Mouse (Mus musculus): ENCODE measurements around the gene Ndufaf7. TPM values are rescaled to one million over a fixed set of nuclear protein-coding genes. Genes with fewer than 3 reads are reported as not detected.

Ndufaf7 gene
- polyA plus RNA-seq, 1 experiment from 2014 or later, result 49.3 TPM

DNA sequence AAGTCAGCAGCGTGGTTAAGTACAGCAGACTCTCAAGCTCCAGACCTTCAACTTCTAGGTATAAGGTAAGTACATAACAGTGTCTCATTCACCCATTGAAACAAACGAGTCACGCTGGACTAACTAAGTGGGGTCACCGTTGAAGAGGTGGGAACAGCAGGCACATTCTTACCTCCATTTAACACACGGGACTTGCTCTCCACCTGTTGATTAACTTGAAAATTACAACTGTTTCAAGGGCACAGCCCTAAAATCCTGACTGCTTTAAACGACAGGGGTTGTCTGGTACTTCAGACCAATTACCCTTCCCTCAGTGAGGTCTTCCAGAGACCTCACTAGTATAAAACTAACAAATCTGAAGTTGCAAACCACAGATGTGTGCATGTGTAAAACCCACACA is 22.5 kb downstream of the Ndufaf7 start:
- H3K27me3 ChIP-seq, result no peaks in the 10 kb centered on the region
- ChIA-PET POLR2A (no interaction called here), CTCF (no interaction called here)
- ATAC-seq (no peak), DNase-seq (ENCODE audit: low read depth, low spot score) (no peak)
- no peak for TF ChIP-seq CTCF (IDR thresholded peaks at IDR 0.05)
- in situ Hi-C loops (cut with MboI; ENCODE audit: low pct_unique_long_range_greater_than_20kb), result no loop called here

DNA sequence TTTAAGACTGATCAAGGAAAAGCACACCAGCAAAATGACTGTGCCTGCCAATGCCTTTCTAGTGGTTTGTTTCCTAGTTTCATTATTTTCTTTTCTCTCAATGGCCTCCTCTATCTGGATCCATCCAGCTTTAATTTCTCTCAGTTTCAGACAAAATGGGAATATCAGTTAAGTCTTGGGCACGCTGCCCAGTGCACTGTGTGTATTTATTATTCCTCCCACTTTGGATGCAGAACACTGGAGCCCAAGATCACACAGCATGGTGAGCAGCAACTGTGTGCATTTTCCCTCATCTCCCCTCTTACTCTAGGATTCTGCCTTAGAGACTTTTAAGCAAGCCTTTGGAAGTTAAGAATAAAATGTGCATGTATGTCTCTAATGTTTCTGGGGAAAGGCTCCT is 27.5 kb downstream of the Ndufaf7 start:
- CTCF ChIA-PET, result no interaction called here
- in situ Hi-C loops (cut with MboI; ENCODE audit: low pct_unique_long_range_greater_than_20kb), result no loop called here
- no peak for TF ChIP-seq CTCF (IDR thresholded peaks at IDR 0.05)
- no peaks in the 10 kb centered on the region for H3K27me3 ChIP-seq
- POLR2A ChIA-PET, result interaction anchor here (0.6 kb wide), 1 partner anchor 14 kb away, joined by 3 read pairs; no protein-coding TSS in a partner anchor
- DNase-seq (ENCODE audit: low read depth, low spot score) (no peak), ATAC-seq (no peak)

DNA sequence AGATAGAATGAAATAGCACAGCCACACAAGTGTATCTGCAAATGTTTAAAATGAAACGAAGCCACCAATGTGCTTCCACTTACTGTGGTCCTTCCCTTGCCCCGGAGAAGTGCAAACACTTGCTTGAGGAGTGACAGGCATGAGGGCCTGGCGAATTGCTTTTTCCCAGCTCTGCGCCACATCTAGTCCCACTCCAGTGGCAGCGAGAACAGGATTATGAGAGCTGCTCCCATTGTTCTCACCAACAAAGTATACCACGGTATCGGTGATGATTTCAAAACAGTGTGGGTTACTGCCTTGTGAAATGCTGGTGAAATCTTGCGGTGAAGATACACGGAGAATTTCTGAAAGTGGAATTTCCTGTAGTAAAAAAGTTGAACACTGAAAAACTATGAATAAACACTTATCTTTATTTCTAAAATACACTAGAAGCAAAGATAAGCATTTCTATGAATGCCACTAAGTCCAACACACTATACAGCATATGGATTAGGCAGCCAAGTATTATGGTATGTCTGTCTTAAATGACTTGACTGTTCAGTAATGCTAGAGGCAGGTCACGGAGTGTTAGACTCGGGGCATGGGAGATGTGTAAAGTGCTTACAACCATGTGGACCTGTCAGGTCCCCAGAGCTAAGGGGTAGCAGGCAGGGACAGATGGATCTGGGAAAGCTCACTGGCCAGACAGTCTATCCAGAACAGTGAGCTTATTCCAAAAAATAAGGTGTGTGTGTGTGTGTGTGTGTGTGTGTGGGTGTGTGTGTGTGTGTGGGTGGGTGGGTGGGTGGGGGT is 29.4 kb downstream of the Ndufaf7 start:
- in situ Hi-C loops (cut with MboI; ENCODE audit: low pct_unique_long_range_greater_than_20kb), result no loop called here
- no peak for TF ChIP-seq CTCF (IDR thresholded peaks at IDR 0.05)
- CTCF ChIA-PET, result no interaction called here
- ATAC-seq, result no peak
- H3K27me3 ChIP-seq, result no peaks in the 10 kb centered on the region
- POLR2A ChIA-PET, result no interaction called here
- DNase-seq (ENCODE audit: low read depth, low spot score), result no peak

- no peak for TF ChIP-seq CTCF (IDR thresholded peaks at IDR 0.05)
- in situ Hi-C loops (cut with MboI; ENCODE audit: low pct_unique_long_range_greater_than_20kb), result no loop called here
- DNase-seq (ENCODE audit: low read depth, low spot score) (no peak), ATAC-seq (no peak)
- no peaks in the 10 kb centered on the region for H3K27me3 ChIP-seq
- ChIA-PET POLR2A (no interaction called here), CTCF (interaction anchor here (0.8 to 1.4 kb wide), 2 partner anchors 15 to 18 kb away, joined by 3 read pairs; no protein-coding TSS in a partner anchor)
Observed at GRCm38 (mm10) chr17:78968500-78968899, 31.6 kb downstream of the Ndufaf7 start.

- ChIA-PET POLR2A (no interaction called here), CTCF (interaction anchor here (1.3 kb wide), 1 partner anchor 15 kb away, joined by 3 read pairs; no protein-coding TSS in a partner anchor)
- DNase-seq (ENCODE audit: low read depth, low spot score) (no peak), ATAC-seq (no peak)
- in situ Hi-C loops (cut with MboI; ENCODE audit: low pct_unique_long_range_greater_than_20kb), result no loop called here
- peak; percentile 21 for TF ChIP-seq CTCF (IDR thresholded peaks at IDR 0.05)
- no peaks in the 10 kb centered on the region for H3K27me3 ChIP-seq
Observed at GRCm38 (mm10) chr17:78983166-78983565, 46.2 kb downstream of the Ndufaf7 start.

DNA sequence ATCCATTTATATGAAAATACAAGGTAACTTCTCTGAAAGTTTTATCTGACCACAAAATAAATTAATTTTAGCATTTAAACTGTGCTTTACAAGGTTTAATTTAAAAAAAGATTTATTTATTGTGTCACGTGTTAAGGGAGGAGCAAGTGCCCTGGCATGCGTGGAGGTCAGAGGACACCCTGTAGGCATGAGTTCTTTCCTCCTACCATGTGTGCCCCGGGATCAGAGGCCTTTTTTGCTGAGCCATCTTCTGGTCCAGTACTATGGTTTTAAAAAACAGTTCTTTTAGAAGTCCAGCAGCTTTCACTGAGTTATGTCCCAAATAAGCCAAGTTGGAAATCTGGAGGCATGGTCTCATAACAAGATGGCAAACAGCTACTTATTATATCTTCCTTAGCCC is 46.8 kb downstream of the Ndufaf7 start:
- in situ Hi-C loops (cut with MboI; ENCODE audit: low pct_unique_long_range_greater_than_20kb), result no loop called here
- ChIA-PET POLR2A (no interaction called here), CTCF (interaction anchor here (0.9 to 1.3 kb wide), 2 partner anchors 12 to 15 kb away, joined by 3 read pairs; no protein-coding TSS in a partner anchor)
- ATAC-seq, result no peak
- DNase-seq (ENCODE audit: low read depth, low spot score), result no peak
- TF ChIP-seq CTCF (IDR thresholded peaks at IDR 0.05), result no peak
- H3K27me3 ChIP-seq, result no peaks in the 10 kb centered on the region

DNA sequence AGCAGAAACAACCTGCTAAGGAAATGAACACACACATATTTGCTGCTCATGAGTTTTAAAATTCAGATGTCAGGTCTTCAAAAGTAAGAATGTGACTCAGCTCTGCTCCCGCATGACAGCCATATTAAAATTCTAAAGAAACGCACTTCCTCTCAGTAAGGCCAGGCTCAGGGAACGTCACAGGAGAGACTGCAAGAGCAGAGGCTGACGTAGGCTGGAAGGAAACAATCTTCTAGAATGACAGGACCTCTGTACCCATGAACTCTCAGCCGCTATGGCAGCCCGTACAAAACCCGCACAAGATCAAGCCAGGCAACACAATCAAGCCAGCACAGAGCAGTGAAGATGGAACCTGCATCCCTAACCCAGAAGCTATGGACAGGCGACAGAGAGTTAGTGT is 52.1 kb downstream of the Ndufaf7 start:
- in situ Hi-C loops (cut with MboI; ENCODE audit: low pct_unique_long_range_greater_than_20kb), result no loop called here
- ATAC-seq, result no peak
- TF ChIP-seq CTCF (IDR thresholded peaks at IDR 0.05), result no peak

DNA sequence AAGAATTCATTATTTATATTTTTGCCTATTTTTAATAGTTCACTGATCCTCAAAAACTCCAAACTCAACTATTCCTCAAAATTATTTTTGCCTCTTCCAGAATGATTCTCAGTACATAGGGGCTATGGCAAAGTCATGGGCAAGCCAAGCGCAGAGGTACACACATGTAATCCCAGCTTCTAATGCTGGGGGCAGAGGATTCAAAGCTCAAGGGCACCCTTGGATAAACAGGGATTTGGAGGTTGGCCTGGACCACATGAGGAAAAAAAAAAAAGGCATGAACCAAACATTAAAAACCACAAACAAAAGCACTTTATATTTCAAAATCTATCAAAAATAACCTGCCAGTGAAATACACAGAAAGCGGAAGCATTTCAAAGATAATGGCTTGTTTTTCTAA is 54.6 kb downstream of the Ndufaf7 start:
- ChIA-PET POLR2A (interaction anchor here (0.9 kb wide), 1 partner anchor 1069 kb away, joined by 3 read pairs; no protein-coding TSS in a partner anchor), CTCF (interaction anchor here (1.2 kb wide), 1 partner anchor 15 kb away, joined by 3 read pairs; no protein-coding TSS in a partner anchor)
- no peak for TF ChIP-seq CTCF (IDR thresholded peaks at IDR 0.05)
- H3K27me3 ChIP-seq, result no peaks in the 10 kb centered on the region
- no peak for ATAC-seq
- in situ Hi-C loops (cut with MboI; ENCODE audit: low pct_unique_long_range_greater_than_20kb), result no loop called here
- DNase-seq (ENCODE audit: low read depth, low spot score), result no peak

More for the DNA sequence above, 52.1 kb downstream of the Ndufaf7 start:
- H3K27me3 ChIP-seq, result no peaks in the 10 kb centered on the region
- CTCF ChIA-PET, result no interaction called here
- no peak for DNase-seq (ENCODE audit: low read depth, low spot score)
- POLR2A ChIA-PET, result no interaction called here

DNA sequence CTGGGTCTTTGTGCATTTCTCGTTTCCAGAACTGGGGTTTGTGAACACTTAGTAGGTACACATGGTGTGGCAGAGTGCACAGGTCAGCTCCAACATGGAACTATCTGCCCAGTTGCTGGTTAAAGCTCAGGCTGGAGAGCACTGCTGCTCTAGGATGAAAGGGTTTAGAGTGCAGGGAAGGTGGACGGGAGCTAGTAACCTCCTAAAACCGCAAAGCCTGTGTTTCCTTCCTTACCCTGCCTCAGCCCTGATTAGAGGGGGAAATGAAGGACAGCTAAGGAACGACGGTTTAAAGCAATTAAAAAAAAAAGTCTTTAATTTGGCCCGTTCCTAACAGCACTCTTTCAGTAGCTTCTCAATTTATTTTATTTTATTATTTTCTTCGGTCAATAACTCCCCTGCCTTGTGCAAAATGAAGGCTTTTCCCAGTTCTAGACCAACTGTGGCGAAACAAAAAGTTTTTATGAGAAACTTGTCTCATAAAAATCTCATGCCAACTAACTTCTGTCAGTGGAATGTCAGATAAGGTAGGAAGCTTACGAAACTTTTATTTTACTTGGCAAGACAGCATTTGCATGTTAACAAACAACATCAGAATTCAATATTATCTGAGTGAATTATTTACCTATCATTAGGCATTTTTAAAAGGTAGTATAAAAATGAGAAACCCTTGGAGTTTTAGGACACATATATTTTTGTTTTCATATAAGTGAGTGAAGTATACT is 55.5 kb downstream of the Ndufaf7 start:
- no peaks in the 10 kb centered on the region for H3K27me3 ChIP-seq
- TF ChIP-seq CTCF (IDR thresholded peaks at IDR 0.05), result no peak
- DNase-seq (ENCODE audit: low read depth, low spot score) (no peak), ATAC-seq (no peak)
- POLR2A ChIA-PET, result interaction anchor here (0.9 kb wide), 1 partner anchor 1068 kb away, joined by 3 read pairs; no protein-coding TSS in a partner anchor
- in situ Hi-C loops (cut with MboI; ENCODE audit: low pct_unique_long_range_greater_than_20kb), result no loop called here
- CTCF ChIA-PET, result no interaction called here

DNA sequence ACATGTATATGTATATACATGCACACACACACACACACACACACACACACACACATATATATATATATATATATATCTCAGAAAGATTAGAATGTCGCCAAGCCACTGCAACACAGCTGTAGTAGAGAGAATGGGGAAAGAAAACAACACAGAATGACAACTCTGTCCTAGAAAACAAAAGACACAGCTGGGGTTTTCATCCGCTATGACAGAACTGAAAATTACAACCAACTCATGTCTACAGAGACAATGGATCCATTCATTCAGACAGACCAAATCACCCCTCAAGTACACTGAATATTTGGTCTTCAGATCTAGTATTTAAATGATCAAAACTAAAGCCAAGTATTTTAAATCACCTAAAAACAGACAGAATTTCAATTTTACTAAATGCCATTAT is 56.7 kb downstream of the Ndufaf7 start:
- CTCF ChIA-PET, result interaction anchor here (2.0 kb wide), 1 partner anchor 8 kb away, joined by 5 read pairs; no protein-coding TSS in a partner anchor
- POLR2A ChIA-PET, result no interaction called here
- ATAC-seq (no peak), DNase-seq (ENCODE audit: low read depth, low spot score) (no peak)
- TF ChIP-seq CTCF (IDR thresholded peaks at IDR 0.05), result no peak
- in situ Hi-C loops (cut with MboI; ENCODE audit: low pct_unique_long_range_greater_than_20kb), result no loop called here
- H3K27me3 ChIP-seq, result no peaks in the 10 kb centered on the region

GRCm38 (mm10) chr17:78994382-78994781 is 57.4 kb downstream of the Ndufaf7 start:
- ChIA-PET POLR2A (no interaction called here), CTCF (interaction anchor here (2.0 kb wide), 1 partner anchor 9 kb away, joined by 5 read pairs; no protein-coding TSS in a partner anchor)
- H3K27me3 ChIP-seq, result no peaks in the 10 kb centered on the region
- in situ Hi-C loops (cut with MboI; ENCODE audit: low pct_unique_long_range_greater_than_20kb), result no loop called here
- no peak for DNase-seq (ENCODE audit: low read depth, low spot score)
- TF ChIP-seq CTCF (IDR thresholded peaks at IDR 0.05), result no peak
- no peak for ATAC-seq

All from Patski (cell line).